Mouse (Mus musculus) megakaryocyte, embryonic 14.5 days (primary cell): Measurements from ENCODE around the gene Esyt2.

Source experiments
- FLI1 ChIP-seq: IDR thresholded peaks from 2 replicates; pipeline ENCODE4 v1.6.1; 2012; ENCODE audit warnings: low read length, inconsistent platforms, mixed read lengths
- GATA1 ChIP-seq: IDR thresholded peaks from 3 replicates; pipeline ENCODE4 v1.6.1; 2012; ENCODE audit warnings: mixed read lengths, low read length, inconsistent platforms, borderline replicate concordance

GRCm38 (mm10) chr12:116404012-116404679 lies 123.2 kb downstream of the Esyt2 start:
- TF ChIP-seq GATA1 (no peak), FLI1 (no peak)
